Mouse (Mus musculus): ENCODE results near the gene Ctps2.

Ctps2 gene

DNA sequence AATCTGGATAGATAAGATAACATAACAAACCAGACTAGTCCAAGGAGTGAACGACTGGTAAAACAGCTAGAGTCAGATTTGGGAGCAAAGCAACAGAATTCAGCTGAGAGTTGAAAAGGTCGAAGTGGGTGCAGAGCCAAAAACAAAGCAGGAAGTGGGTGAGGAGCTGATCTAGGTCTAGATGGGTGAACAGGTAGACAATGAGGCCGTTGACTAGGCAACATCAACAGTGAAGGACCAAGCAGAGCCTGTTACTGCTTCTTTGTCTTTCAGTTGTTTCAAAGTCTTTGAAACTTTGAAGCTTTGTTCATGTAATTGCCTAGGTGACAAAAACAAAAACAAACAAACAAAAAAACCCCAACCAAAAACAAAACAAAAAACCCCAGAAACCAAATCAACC, 75.2 kb downstream of the Ctps2 start:
- no peak for DNase-seq (ENCODE audit: low read depth, low spot score)

DNA sequence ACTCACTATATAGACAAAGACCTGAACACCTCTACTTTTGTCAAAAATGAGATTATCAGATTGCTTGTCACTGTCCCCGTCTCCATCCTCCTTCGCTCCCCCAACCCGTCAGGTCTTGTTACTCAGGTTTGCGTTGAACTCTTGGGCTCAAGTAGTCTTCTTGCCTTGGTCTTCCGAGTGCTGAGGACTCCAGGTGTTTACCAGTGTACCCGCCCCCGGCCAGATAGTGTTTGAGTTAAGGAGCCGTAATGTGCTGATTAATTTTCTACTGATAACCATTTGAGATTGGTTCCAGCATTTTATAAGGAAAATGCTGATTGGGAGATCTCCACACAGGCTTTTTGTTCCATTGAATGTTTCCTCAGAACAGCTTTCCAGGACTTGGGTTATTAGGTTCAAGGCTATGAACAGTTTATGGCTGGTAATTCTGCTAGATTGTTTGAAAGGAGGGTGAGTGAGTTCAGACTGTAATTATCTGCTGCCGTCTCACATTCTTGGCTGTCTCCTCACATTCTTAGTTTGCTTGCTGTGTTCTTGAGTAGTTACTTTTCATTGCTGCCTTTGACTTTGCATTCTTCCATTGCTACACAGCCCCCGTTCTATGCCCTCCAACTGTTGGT, 85.9 kb downstream of the Ctps2 start:
- DNase-seq (ENCODE audit: low read depth, low spot score): no peak

DNA sequence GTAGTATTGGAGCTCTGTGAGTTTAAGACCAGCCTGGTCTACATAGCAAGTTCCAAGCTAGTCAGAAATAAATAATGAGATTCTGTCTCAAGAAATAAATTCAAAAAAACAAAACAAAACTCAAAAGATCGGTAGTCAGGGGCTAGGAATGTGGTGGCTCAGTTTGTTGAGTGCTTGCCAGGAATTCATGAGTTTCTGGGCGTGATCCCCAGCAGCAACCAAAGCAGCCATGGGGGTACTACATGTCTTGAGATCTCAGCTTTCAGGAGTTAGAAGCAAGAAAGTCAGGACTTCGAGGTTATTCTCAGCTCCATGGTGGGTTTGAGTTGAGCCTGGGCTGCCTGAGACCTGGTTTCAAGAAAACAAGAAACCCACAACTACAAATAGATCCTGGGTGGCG, 90.4 kb downstream of the Ctps2 start:
- DNase-seq (ENCODE audit: low read depth, low spot score): no peak

DNA sequence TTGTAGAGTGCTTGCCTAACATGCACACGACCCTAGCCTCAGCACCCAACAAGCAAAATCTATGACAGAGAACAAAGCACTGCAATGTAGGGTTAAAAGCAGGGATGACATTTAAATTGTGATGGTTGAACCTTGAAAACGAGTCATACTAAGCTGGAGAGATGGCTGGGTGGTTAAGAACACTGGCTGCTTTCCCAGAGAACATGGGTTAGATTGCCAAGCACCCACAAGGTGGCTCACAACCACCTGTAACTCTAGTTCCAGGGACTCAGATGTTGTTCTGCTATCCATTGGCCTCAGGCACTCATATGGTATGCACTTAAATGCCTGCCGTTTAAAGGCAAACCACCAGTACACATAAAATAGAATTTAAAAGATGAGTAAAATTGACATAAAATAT, 91.1 kb downstream of the Ctps2 start:
- DNase-seq (ENCODE audit: low read depth, low spot score): no peak

DNA sequence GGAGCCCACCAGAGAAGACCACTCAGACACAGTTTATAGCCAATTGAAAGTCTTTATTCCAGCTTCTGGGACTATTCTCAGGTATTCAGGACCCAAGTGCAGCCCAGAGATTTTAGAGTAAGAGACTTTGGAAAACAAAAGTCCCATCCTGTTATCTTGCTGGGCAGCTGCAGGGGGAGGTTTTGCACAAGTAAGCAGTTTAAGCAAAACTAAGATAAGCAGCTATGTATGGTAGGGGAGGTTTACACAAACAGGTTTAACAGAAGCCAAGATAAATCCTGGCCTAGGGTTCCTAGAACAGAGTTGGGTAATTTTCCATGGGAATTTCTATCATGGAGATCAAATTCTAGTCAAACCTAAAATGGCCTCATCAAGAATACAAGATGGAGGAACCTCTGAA, 126.8 kb downstream of the Ctps2 start:
- no peak for DNase-seq (ENCODE audit: low read depth, low spot score)

DNA sequence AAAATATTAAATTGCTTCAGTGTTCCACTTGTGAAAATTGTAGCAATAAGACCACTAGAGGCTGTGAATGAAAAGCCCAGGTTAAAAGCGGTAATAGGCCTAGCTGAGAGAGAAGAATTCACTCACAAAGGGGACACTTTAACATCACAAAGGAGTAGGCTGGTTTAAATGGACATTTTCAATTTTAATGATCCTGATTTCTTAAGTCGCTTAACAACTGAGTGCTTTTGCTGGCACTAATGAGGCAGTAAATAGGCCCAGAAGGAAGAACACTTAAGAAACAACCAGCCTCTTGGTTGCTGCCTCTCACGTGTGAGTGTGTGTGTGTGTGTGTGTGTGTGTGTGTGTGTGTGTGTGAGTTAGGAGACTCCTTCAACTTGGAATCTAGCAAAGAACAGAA, 137.7 kb downstream of the Ctps2 start:
- no peak for DNase-seq (ENCODE audit: low read depth, low spot score)

DNA sequence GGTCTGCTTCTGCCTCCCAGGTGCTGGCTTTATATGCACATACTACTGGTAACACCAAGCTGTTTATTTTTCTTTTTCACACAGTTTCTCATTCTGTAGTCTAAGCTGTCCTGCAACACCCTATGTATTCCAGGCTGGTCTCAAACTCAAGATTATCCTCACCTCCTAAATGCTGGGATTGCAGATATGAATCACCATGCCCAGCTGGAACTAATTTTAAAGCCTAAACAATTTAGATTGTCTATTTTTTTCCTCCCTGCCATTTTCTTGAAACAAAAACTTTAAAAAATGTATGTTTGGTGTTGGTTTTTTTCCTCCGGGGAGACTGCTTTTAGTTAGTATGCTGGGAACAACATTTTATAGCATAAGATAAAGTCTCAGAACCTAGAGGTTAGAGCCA, 141.7 kb downstream of the Ctps2 start:
- DNase-seq (ENCODE audit: low read depth, low spot score): no peak

DNA sequence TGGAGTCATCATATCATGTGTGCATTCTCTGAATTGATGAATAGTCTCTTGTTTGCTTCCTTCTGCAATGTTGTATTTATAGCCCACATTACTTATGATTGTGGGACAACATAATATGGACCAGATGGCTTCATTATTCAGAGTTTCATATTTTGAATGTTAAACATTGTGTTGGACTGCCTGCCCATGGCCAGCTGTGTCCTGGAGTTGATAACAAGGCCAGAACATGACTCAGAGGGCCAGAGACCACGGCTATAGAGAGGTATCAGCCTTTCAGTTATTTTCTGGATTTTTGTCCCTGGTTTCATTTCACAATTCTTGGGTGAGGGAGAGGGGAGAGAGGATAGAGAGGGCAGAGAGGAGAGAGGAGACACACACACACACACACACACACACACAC, 162.9 kb downstream of the Ctps2 start:
- DNase-seq (ENCODE audit: low read depth, low spot score): no peak

Data from retina, adult 2 months (tissue).